Mouse (Mus musculus) hindbrain, postnatal 0 days (tissue): ENCODE results near the gene Setdb1. TPM values are rescaled to one million over a fixed set of nuclear protein-coding genes. Genes with fewer than 3 reads are reported as not detected.
A peak's percentile ranks its signal among the peaks of the same experiment; 100 is the strongest.

ENCODE experiments used
- ATAC-seq: fragments of 200-750 bp; cut with Nextera tagmentation; 2 replicates; pipeline ENCODE4 v1.8.0; 2017; ENCODE audit warnings: mild to moderate bottlenecking, moderate TSS enrichment, moderate library complexity
- DNase-seq: peaks from one replicate; pipeline ENCODE4 v3.0.0-alpha.2; 2015; ENCODE audit warnings: low spot score
- H3K27ac ChIP-seq: fragments of 300-500 bp; sonication (generic); 2 replicates; pipeline ENCODE4 v1.5.1; 2014; ENCODE audit warnings: mild to moderate bottlenecking
- H3K27me3 ChIP-seq: fragments of 300-500 bp; sonication (generic); 2 replicates; pipeline ENCODE4 v1.6.1; 2014; ENCODE audit warnings: low read length, mixed read lengths; ENCODE audit not compliant: insufficient read depth
- H3K36me3 ChIP-seq: fragments of 300-500 bp; sonication (generic); 2 replicates; pipeline ENCODE4 v1.6.1; 2014; ENCODE audit warnings: low read length, mixed read lengths; ENCODE audit not compliant: insufficient read depth
- H3K4me1 ChIP-seq: fragments of 300-500 bp; sonication (generic); 2 replicates; pipeline ENCODE4 v1.6.1; 2014; ENCODE audit warnings: antibody characterized with exemption, low read length, mixed read lengths; ENCODE audit not compliant: insufficient read depth
- H3K4me2 ChIP-seq: fragments of 300-500 bp; sonication (generic); 2 replicates; pipeline ENCODE4 v1.6.1; 2014; ENCODE audit warnings: low read depth, mild to moderate bottlenecking, low read length, moderate library complexity, mixed read lengths
- H3K4me3 ChIP-seq: fragments of 300-500 bp; sonication (generic); 2 replicates; pipeline ENCODE4 v1.5.1; 2014; ENCODE audit warnings: low read length
- H3K9ac ChIP-seq: fragments of 300-500 bp; sonication (generic); replicated peaks from 2 replicates; pipeline ENCODE4 v1.6.1; 2014; ENCODE audit warnings: mild to moderate bottlenecking, low read length, moderate library complexity, mixed read lengths
- H3K9me3 ChIP-seq: fragments of 300-500 bp; sonication (generic); 2 replicates; pipeline ENCODE4 v1.6.1; 2016; ENCODE audit warnings: low read length, mixed read lengths
- CTCF ChIP-seq: IDR thresholded peaks from 2 replicates; pipeline ENCODE4 v1.5.1; 2016; ENCODE audit warnings: antibody characterized with exemption, control low read depth, low read depth
- WGBS: fragments of 180-500 bp; shearing (Covaris S2); extraction: QIAGEN DNeasy Blood & Tissue Kit; methylation state at CpG from one replicate; pipeline ENCODE4 v1.1.7; 2014; 5-methylcytosine and 5-hydroxymethylcytosine counted together
- polyA plus RNA-seq: library from polyadenylated mRNA; unstranded; fragments of >200 nt; fragmentation: Nextera tagmentation; extraction: Ambion mirVana; gene quantifications from 2 replicates; pipeline ENCODE4 v1.2.1, GENCODE M21; 2015
- total RNA-seq: library from RNA; depleted of rRNA; stranded (reverse); fragments of >200 nt; gene quantifications from 2 replicates; pipeline ENCODE4 v1.2.3, GENCODE M21; 2014

Setdb1 gene
- total and polyA plus RNA-seq, 2 experiments from 2014 or later = 26.5 to 50.8 TPM

- H3K9ac ChIP-seq = no peak overlapping the region
- H3K27ac ChIP-seq = no peak overlapping the region
- DNase-seq (no peak), ATAC-seq (no peak)
- WGBS = 90% methylated on average over 5 of the region's 5 CpGs
- no peaks in the 10 kb centered on the region for H3K27me3 ChIP-seq
- no peak overlapping the region for H3K4me3 ChIP-seq
- TF ChIP-seq CTCF = no peak
- peaks cover 6% of the 10 kb centered on the region; the same call in 1 of the 2 replicates for H3K4me1 ChIP-seq
- H3K9me3 ChIP-seq = no peaks in the 10 kb centered on the region
- H3K36me3 ChIP-seq = peaks cover 4% of the 10 kb centered on the region; the same call in 1 of the 2 replicates
- H3K4me2 ChIP-seq = no peak overlapping the region
These were observed 71.6 kb downstream of the Setdb1 start for GRCm38 (mm10) chr3:95285390-95285789.

GRCm38 (mm10) chr3:95284501-95285281 lies 72.3 kb downstream of the Setdb1 start:
- no peak for ATAC-seq
- Histone ChIP-seq H3K27ac (no peak overlapping the region), H3K9me3 (no peaks in the 10 kb centered on the region), H3K4me1 (peaks cover 6% of the 10 kb centered on the region; the same call in 1 of the 2 replicates), H3K27me3 (no peaks in the 10 kb centered on the region), H3K36me3 (peaks cover 4% of the 10 kb centered on the region; the same call in 1 of the 2 replicates), H3K4me2 (peak overlapping the region; percentile 86), H3K9ac (0 out of 2 replicates have a peak overlapping the region, but pooled peaks have one; percentile 2), H3K4me3 (no peak overlapping the region)
- 83% methylated on average over 12 of the region's 12 CpGs for WGBS
- no peak for TF ChIP-seq CTCF
- DNase-seq = no peak

- Histone ChIP-seq H3K4me1 (peaks cover 6% of the 10 kb centered on the region; the same call in 1 of the 2 replicates), H3K9me3 (no peaks in the 10 kb centered on the region), H3K27me3 (no peaks in the 10 kb centered on the region), H3K9ac (0 out of 2 replicates have a peak overlapping the region, but pooled peaks have one; percentile 67), H3K36me3 (peaks cover 4% of the 10 kb centered on the region; the same call in 1 of the 2 replicates), H3K4me2 (peak overlapping the region; percentile 86), H3K4me3 (peak overlapping the region; percentile 70), H3K27ac (peak overlapping the region; percentile 90; the same call in 1 of the 2 replicates)
- ATAC-seq (no peak), DNase-seq (no peak)
- no peak for TF ChIP-seq CTCF
- WGBS = 12% methylated on average over 1 of the region's 1 CpGs
These were observed 72.9 kb downstream of the Setdb1 start for GRCm38 (mm10) chr3:95284062-95284461.

- no peaks in the 10 kb centered on the region for H3K9me3 ChIP-seq
- WGBS = under 1% methylated on average over 7 of the region's 7 CpGs
- no peaks in the 10 kb centered on the region for H3K27me3 ChIP-seq
- TF ChIP-seq CTCF = no peak
- peak overlapping the region; percentile 67 for H3K9ac ChIP-seq
- peak overlapping the region; percentile 86 for H3K4me2 ChIP-seq
- H3K36me3 ChIP-seq = peaks cover 4% of the 10 kb centered on the region; the same call in 1 of the 2 replicates
- peak overlapping the region; percentile 70 for H3K4me3 ChIP-seq
- ATAC-seq (no peak), DNase-seq (no peak)
- peak overlapping the region; percentile 90 for H3K27ac ChIP-seq
- peaks cover 6% of the 10 kb centered on the region; the same call in 1 of the 2 replicates for H3K4me1 ChIP-seq
These were observed 73.4 kb downstream of the Setdb1 start for GRCm38 (mm10) chr3:95283589-95283941.

- no peaks in the 10 kb centered on the region for H3K27me3 ChIP-seq
- H3K4me2 ChIP-seq = peak overlapping the region; percentile 86
- peaks cover 6% of the 10 kb centered on the region; the same call in 1 of the 2 replicates for H3K4me1 ChIP-seq
- no peaks in the 10 kb centered on the region for H3K9me3 ChIP-seq
- TF ChIP-seq CTCF = peak; percentile 58
- DNase-seq (peak; percentile 87), ATAC-seq (peak; percentile 80)
- H3K27ac ChIP-seq = peak overlapping the region; percentile 90
- peak overlapping the region; percentile 70 for H3K4me3 ChIP-seq
- under 1% methylated on average over 50 of the region's 51 CpGs for WGBS
- H3K36me3 ChIP-seq = peaks cover 3% of the 10 kb centered on the region; the same call in 1 of the 2 replicates
- peak overlapping the region; percentile 67 for H3K9ac ChIP-seq
These were observed 74.0 kb downstream of the Setdb1 start for GRCm38 (mm10) chr3:95282865-95283588.

- Histone ChIP-seq H3K9ac (peak overlapping the region; percentile 67), H3K4me2 (peak overlapping the region; percentile 86), H3K27me3 (no peaks in the 10 kb centered on the region), H3K9me3 (no peaks in the 10 kb centered on the region), H3K36me3 (no peaks in the 10 kb centered on the region), H3K4me1 (peaks cover 6% of the 10 kb centered on the region; the same call in 1 of the 2 replicates), H3K27ac (peak overlapping the region; percentile 90), H3K4me3 (peak overlapping the region; percentile 70)
- peak; percentile 18 for DNase-seq
- under 1% methylated on average over 11 of the region's 11 CpGs for WGBS
- ATAC-seq = peak; percentile 0; the same call in 1 of the 2 replicates
- no peak for TF ChIP-seq CTCF
These were observed 74.6 kb downstream of the Setdb1 start for GRCm38 (mm10) chr3:95282381-95282864.
